Mouse (Mus musculus) ES-E14 (cell line): ENCODE data around the gene Chchd6.

ENCODE experiments used
- CHD2 ChIP-seq: IDR thresholded peaks from 2 replicates; pipeline ENCODE4 v1.6.1; 2014; ENCODE audit warnings: mild to moderate bottlenecking, low read depth, low read length, inconsistent platforms
- HCFC1 ChIP-seq: IDR thresholded peaks from 2 replicates; pipeline ENCODE4 v1.6.1; 2012; ENCODE audit warnings: low read length, inconsistent platforms, borderline replicate concordance; ENCODE audit not compliant: insufficient read depth
- MAFK ChIP-seq: IDR thresholded peaks from 2 replicates; pipeline ENCODE4 v1.6.1; 2014; ENCODE audit warnings: mild to moderate bottlenecking, low read depth, low read length, inconsistent platforms; ENCODE audit not compliant: insufficient read depth
- ZC3H11A ChIP-seq: IDR thresholded peaks from 2 replicates; pipeline ENCODE4 v1.6.1; 2012; ENCODE audit warnings: low read depth, mild to moderate bottlenecking, inconsistent platforms, low read length, borderline replicate concordance

GRCm38 (mm10) chr6:89634400-89634799 lies 38.9 kb upstream of the Chchd6 start:
- TF ChIP-seq HCFC1, result no peak
- no peak for TF ChIP-seq MAFK
- TF ChIP-seq ZC3H11A, result no peak
- no peak for TF ChIP-seq CHD2
